Mouse (Mus musculus) myocyte (in vitro differentiated cells): Measurements from ENCODE around the gene Sf3b1. TPM values are rescaled to one million over a fixed set of nuclear protein-coding genes. Genes with fewer than 3 reads are reported as not detected.
"Not testable (repeated sequence)": the region's sequence is repeated elsewhere in the genome, so short reads cannot be mapped to it uniquely, and the experiment has no call there.

Experiments
- H3K27me3 ChIP-seq: one replicate; pipeline ENCODE4 v1.6.1; 2011; ENCODE audit not compliant: control insufficient read depth, insufficient read depth, insufficient read length
- H3K36me3 ChIP-seq: one replicate; pipeline ENCODE4 v1.6.1; 2011; ENCODE audit not compliant: control insufficient read depth, insufficient read depth
- H3K4me2 ChIP-seq: one replicate; pipeline ENCODE4 v1.6.1; 2011; ENCODE audit warnings: low read depth, control low read depth
- H3K4me3 ChIP-seq: one replicate; pipeline ENCODE4 v1.5.1; 2011; ENCODE audit warnings: mild to moderate bottlenecking, control low read depth, moderate library complexity
- H3K79me2 ChIP-seq: one replicate; pipeline ENCODE4 v1.6.1; 2011; ENCODE audit not compliant: control insufficient read depth, insufficient read depth
- H3ac ChIP-seq: one replicate; pipeline ENCODE4 v1.6.1; 2011; ENCODE audit not compliant: control insufficient read depth, insufficient read length
- CEBPB ChIP-seq: IDR thresholded peaks from 2 replicates; pipeline ENCODE4 v1.6.1; 2011; ENCODE audit warnings: mild to moderate bottlenecking, moderate library complexity; ENCODE audit not compliant: poor library complexity, insufficient read depth, severe bottlenecking
- E2F4 ChIP-seq: IDR thresholded peaks from one replicate; pipeline ENCODE4 v1.6.1; 2011; ENCODE audit warnings: mild to moderate bottlenecking, control low read depth, moderate library complexity; ENCODE audit not compliant: insufficient read depth
- MAX ChIP-seq: IDR thresholded peaks from one replicate; pipeline ENCODE4 v1.6.1; 2011; ENCODE audit warnings: low read depth, mild to moderate bottlenecking, control low read depth
- MYOD1 ChIP-seq, 3 experiments: IDR thresholded peaks; one replicate each; pipeline ENCODE4 v1.6.1; 2011; ENCODE audit warnings: control low read depth in 2 of 3, low read depth in 2 of 3, mild to moderate bottlenecking in 2 of 3, moderate library complexity in 1 of 3; ENCODE audit not compliant: insufficient read length in 2 of 3, control insufficient read depth in 1 of 3
- MYOG ChIP-seq, 3 experiments: IDR thresholded peaks; one replicate each; pipeline ENCODE4 v1.6.1; 2011; ENCODE audit warnings: control low read depth in 2 of 3, low read depth in 2 of 3, mild to moderate bottlenecking in 2 of 3; ENCODE audit not compliant: insufficient read length in 2 of 3, control insufficient read depth in 1 of 3, insufficient read depth in 1 of 3
- POLR2A ChIP-seq: IDR thresholded peaks from one replicate; pipeline ENCODE4 v1.6.1; 2011; ENCODE audit warnings: low read depth, mild to moderate bottlenecking, control low read depth, moderate library complexity; ENCODE audit not compliant: insufficient read length
- POLR2AphosphoS2 ChIP-seq: IDR thresholded peaks from one replicate; pipeline ENCODE4 v1.6.1; 2011; ENCODE audit warnings: low read depth, control low read depth; ENCODE audit not compliant: insufficient read length
- REST ChIP-seq: IDR thresholded peaks from one replicate; pipeline ENCODE4 v1.6.1; 2011; ENCODE audit warnings: mild to moderate bottlenecking, control low read depth, moderate library complexity; ENCODE audit not compliant: insufficient read depth, insufficient read length
- SRF ChIP-seq: IDR thresholded peaks from one replicate; pipeline ENCODE4 v1.6.1; 2011; ENCODE audit warnings: low read depth; ENCODE audit not compliant: control insufficient read depth, insufficient read length
- TCF12 ChIP-seq: IDR thresholded peaks from one replicate; pipeline ENCODE4 v1.6.1; 2011; ENCODE audit warnings: mild to moderate bottlenecking, control low read depth; ENCODE audit not compliant: poor library complexity, insufficient read depth, severe bottlenecking
- TCF3 ChIP-seq: IDR thresholded peaks from one replicate; pipeline ENCODE4 v1.6.1; 2011; ENCODE audit warnings: low read depth, control low read depth; ENCODE audit not compliant: insufficient read length
- USF1 ChIP-seq: IDR thresholded peaks from one replicate; pipeline ENCODE4 v1.6.1; 2011; ENCODE audit warnings: low read depth, mild to moderate bottlenecking, control low read depth, moderate library complexity
- polyA plus RNA-seq: library from polyadenylated mRNA; unstranded; fragments of >200 nt; fragmentation: generic; extraction: Trizol; gene quantifications from one replicate; pipeline ENCODE4 v1.2.1, GENCODE M21; 2012; ENCODE audit warnings: missing spikeins

Gene Sf3b1
- polyA plus RNA-seq, 1 experiment, result 31.8 TPM

- H3K79me2 ChIP-seq, H3ac ChIP-seq, H3K4me3 ChIP-seq, H3K27me3 ChIP-seq, H3K36me3 ChIP-seq, H3K4me2 ChIP-seq: not testable (repeated sequence)
- TF ChIP-seq TCF3 (peak; percentile 10), MYOG (IDR thresholded peaks at IDR 0.05; ENCODE audit: control insufficient read depth in 1 of 3, insufficient read depth in 1 of 3, insufficient read length in 2 of 3, low read depth in 2 of 3) (peak in 2 of 3 experiments; percentile 51 to 64), TCF12 (peak; percentile 15), MYOD1 (IDR thresholded peaks at IDR 0.05; ENCODE audit: control insufficient read depth in 1 of 3, insufficient read length in 2 of 3, low read depth in 2 of 3) (peak in 2 of 3 experiments; percentile 69 to 80)
These were observed 70.3 kb downstream of the Sf3b1 start for GRCm38 (mm10) chr1:54956995-54957394.

- no peak overlapping the region for H3K4me3 ChIP-seq
- no peaks in the 10 kb centered on the region for H3K36me3 ChIP-seq
- no peak overlapping the region for H3K4me2 ChIP-seq
- no peaks in the 10 kb centered on the region for H3K27me3 ChIP-seq
- TF ChIP-seq REST (no peak), CEBPB (no peak), SRF (no peak), MAX (no peak), POLR2AphosphoS2 (no peak)
- H3ac ChIP-seq, result no peak overlapping the region
- no peaks in the 10 kb centered on the region for H3K79me2 ChIP-seq
These were observed 72.4 kb downstream of the Sf3b1 start for GRCm38 (mm10) chr1:54954856-54955255.

DNA sequence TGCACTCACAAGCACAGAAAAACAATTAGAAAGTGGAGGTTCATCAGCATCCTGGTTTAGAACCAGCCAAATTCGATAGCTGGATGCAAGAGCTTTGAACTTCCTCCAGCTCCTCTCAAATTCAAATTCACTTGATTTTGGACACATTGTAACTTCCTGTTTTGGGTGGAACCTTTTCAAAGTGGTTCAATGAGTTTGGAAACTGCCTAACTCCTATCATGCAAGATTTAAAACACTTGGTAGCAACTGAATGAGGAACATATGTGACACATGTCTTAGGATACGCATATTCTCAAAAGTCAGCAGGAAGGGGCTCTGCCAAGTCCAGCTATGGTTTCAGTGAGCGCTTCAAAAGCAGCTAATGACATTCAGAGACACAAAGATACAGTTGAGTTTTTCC is 82.6 kb downstream of the Sf3b1 start:
- no peaks in the 10 kb centered on the region for H3K36me3 ChIP-seq
- no peak overlapping the region for H3ac ChIP-seq
- no peak for TF ChIP-seq MYOD1 (IDR thresholded peaks at IDR 0.05; ENCODE audit: control insufficient read depth in 1 of 3, insufficient read length in 2 of 3, low read depth in 2 of 3)
- TF ChIP-seq REST, result no peak
- TF ChIP-seq CEBPB, result no peak
- no peak for TF ChIP-seq TCF3
- TF ChIP-seq TCF12, result no peak
- TF ChIP-seq SRF, result no peak
- TF ChIP-seq POLR2A, result no peak
- no peak for TF ChIP-seq USF1
- no peak for TF ChIP-seq MAX
- H3K4me3 ChIP-seq, result no peak overlapping the region
- H3K4me2 ChIP-seq, result no peak overlapping the region
- no peaks in the 10 kb centered on the region for H3K79me2 ChIP-seq
- H3K27me3 ChIP-seq, result no peaks in the 10 kb centered on the region

DNA sequence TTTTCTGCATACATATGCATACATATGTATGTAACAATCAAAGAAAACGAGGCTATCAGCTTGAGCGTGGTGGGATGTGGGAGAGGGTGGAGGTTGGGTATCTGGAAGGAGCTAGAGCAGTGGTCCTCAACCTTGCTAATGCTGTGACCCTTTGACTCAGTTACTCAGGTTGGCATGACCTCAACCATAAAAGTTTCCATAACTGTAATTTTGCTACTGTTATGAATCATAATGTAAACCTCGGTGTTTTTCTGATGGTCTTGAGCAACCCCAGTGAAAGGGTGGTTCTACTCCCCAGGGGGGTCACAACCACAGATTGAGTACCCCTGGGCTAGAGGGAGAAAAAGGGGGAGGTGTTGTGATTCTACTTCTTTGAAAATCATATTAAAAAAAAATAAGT is 91.8 kb downstream of the Sf3b1 start:
- H3K4me2 ChIP-seq, result no peak overlapping the region
- no peak overlapping the region for H3K4me3 ChIP-seq
- no peaks in the 10 kb centered on the region for H3K79me2 ChIP-seq
- no peak overlapping the region for H3ac ChIP-seq
- no peak for TF ChIP-seq MAX
- TF ChIP-seq CEBPB, result no peak
- TF ChIP-seq POLR2A, result no peak
- TF ChIP-seq TCF12, result no peak
- TF ChIP-seq SRF, result no peak
- no peak for TF ChIP-seq E2F4
- TF ChIP-seq MYOG (IDR thresholded peaks at IDR 0.05; ENCODE audit: control insufficient read depth in 1 of 3, insufficient read depth in 1 of 3, insufficient read length in 2 of 3, low read depth in 2 of 3), result no peak
- TF ChIP-seq MYOD1 (IDR thresholded peaks at IDR 0.05; ENCODE audit: control insufficient read depth in 1 of 3, insufficient read length in 2 of 3, low read depth in 2 of 3), result no peak
- H3K27me3 ChIP-seq, result no peaks in the 10 kb centered on the region
- no peaks in the 10 kb centered on the region for H3K36me3 ChIP-seq

Other genes starting within 250 kb of the Sf3b1 start
- 4.6 TPM for gene Ankrd44, start 101.1 kb downstream of the Sf3b1 start, polyA plus RNA-seq
- gene Coq10b, start 25.3 kb upstream of the Sf3b1 start, polyA plus RNA-seq, result 18.5 TPM
- 436 TPM for gene Hspe1, start 60.7 kb upstream of the Sf3b1 start, polyA plus RNA-seq
- gene Hspd1, start 60.8 kb upstream of the Sf3b1 start, polyA plus RNA-seq, result 132 TPM
- gene Mob4, start 103.8 kb upstream of the Sf3b1 start, polyA plus RNA-seq, result 19.5 TPM
- gene Rftn2, start 199.3 kb upstream of the Sf3b1 start, polyA plus RNA-seq, result 41.0 TPM
- 2.2 TPM for gene Mars2, start 209.7 kb upstream of the Sf3b1 start, polyA plus RNA-seq